ENCODE assay signal across 17 mouse cellular contexts in genomic region chr5:117443902-117444301, GRCm38 (mm10). TPM values are rescaled to one million over a fixed set of nuclear protein-coding genes. Genes with fewer than 3 reads are reported as not detected.
DNase-seq lines count a peak whose midpoint lies in the region; TF ChIP-seq lines count a peak whose summit lies in the region.
"Had no signal": no experiment of that assay in that cellular context is flagged by ENCODE, and none has a peak within 500 bp of the region (broad histone marks: within the 10 kb centered on the region; RNA-seq: fewer than 3 reads in every experiment).

No protein-coding gene starts in this region.

- intact Hi-C loops in left cerebral cortex, postnatal 4 days (cut with DNase I) = no loop called here

- H3K4me3 ChIP-seq in layer of hippocampus, adult 2 months = no peak overlapping the region
- no peak overlapping the region for H3K4me3 ChIP-seq in heart, embryonic 10.5 days
- H3K4me3 ChIP-seq: embryonic facial prominence, embryonic 10.5 days; hindbrain, embryonic 10.5 days; limb, embryonic 12.5 days; liver, embryonic 12.5 days had no signal

- DNase-seq in left cerebral cortex, adult 11 months (ENCODE audit: low spot score) = peak; percentile 45
- DNase-seq in left cerebral cortex, postnatal 4 days = no peak
- DNase-seq in layer of hippocampus, adult 2 months (ENCODE audit: low spot score in 2 of 2) = peak; percentile 45 to 58
- DNase-seq in layer of hippocampus, adult 9-11 months = peak; percentile 71
- DNase-seq in right cerebral cortex, postnatal 25 days = peak; percentile 51
- DNase-seq in kidney, postnatal 10 days = no peak
- no peak for DNase-seq in heart, embryonic 10.5 days (ENCODE audit: low spot score)
- DNase-seq: cerebellum, adult 8-10 months; lung, embryonic 14.5 days; lung, postnatal 36 days; thymus, adult 2 months had no signal

- no peaks in the 10 kb centered on the region for H3K36me3 ChIP-seq in heart, embryonic 10.5 days
- H3K36me3 ChIP-seq: embryonic facial prominence, embryonic 10.5 days; hindbrain, embryonic 10.5 days; limb, embryonic 12.5 days; liver, embryonic 12.5 days had no signal

- H3K4me1 ChIP-seq in heart, embryonic 10.5 days = no peaks in the 10 kb centered on the region
- H3K4me1 ChIP-seq: liver, embryonic 12.5 days had no signal

- H3K27ac ChIP-seq in layer of hippocampus, adult 2 months = peak overlapping the region; percentile 46; the same call in 1 of the 2 replicates
- H3K27ac ChIP-seq in heart, embryonic 10.5 days = no peak overlapping the region
- H3K27ac ChIP-seq: embryonic facial prominence, embryonic 10.5 days; hindbrain, embryonic 10.5 days; limb, embryonic 12.5 days; liver, embryonic 12.5 days had no signal

- 88% methylated on average over 6 of the region's 6 CpGs for WGBS in heart, embryonic 10.5 days

- no peak for TF ChIP-seq CTCF in layer of hippocampus, adult 2 months (conservative IDR thresholded peaks at IDR 0.05)

- no peaks in the 10 kb centered on the region for H3K9me3 ChIP-seq in heart, embryonic 10.5 days
- H3K9me3 ChIP-seq: embryonic facial prominence, embryonic 10.5 days; hindbrain, embryonic 10.5 days; limb, embryonic 12.5 days; liver, embryonic 12.5 days had no signal

- H3K27me3 ChIP-seq in heart, embryonic 10.5 days (ENCODE audit: insufficient read depth, poor library complexity, severe bottlenecking) = peaks cover 26% of the 10 kb centered on the region

RNA-seq across cellular contexts. Expression of gene Ksr2, which starts 30.1 kb away (rescaled TPM):
- total RNA-seq in left cerebral cortex, postnatal 4 days (2021) = 10 to 100 TPM; 23.4 to 24.1 TPM
- total RNA-seq in layer of hippocampus, adult 2 months (2021) = 10 to 100 TPM; 40.3 to 44.6 TPM
- polyA plus RNA-seq in heart, embryonic 10.5 days (2016; fragmentation: Nextera tagmentation; extraction: Ambion mirVana) = 0.09 and 0.11 TPM in 2 replicates
- total RNA-seq: megakaryocyte-erythroid progenitor cell, adult 5-6 weeks had no signal
- polyA plus RNA-seq: heart, postnatal 0 days; liver, embryonic 12.5 days had no signal

RNA-seq across cellular contexts. Expression of gene Rfc5, which starts 55.1 kb away (rescaled TPM):
- total RNA-seq in left cerebral cortex, postnatal 4 days (2021) = 10 to 100 TPM; 20.2 to 26.4 TPM
- total RNA-seq in layer of hippocampus, adult 2 months (2021) = 10 to 100 TPM; 13.8 to 18.5 TPM
- polyA plus RNA-seq in heart, embryonic 10.5 days (2016; fragmentation: Nextera tagmentation; extraction: Ambion mirVana) = 91.6 and 105 TPM in 2 replicates

Comparison
In these comparisons a context has a peak if more than half of its experiments do, and no peak if none do; other contexts are left out.
1. DNase-seq: peak in left cerebral cortex, adult 11 months (single experiment), layer of hippocampus, adult 2 months (2 of 2), layer of hippocampus, adult 9-11 months (single experiment) and right cerebral cortex, postnatal 25 days (single experiment); none in left cerebral cortex, postnatal 4 days (single experiment), kidney, postnatal 10 days (single experiment) and heart, embryonic 10.5 days (single experiment).